Mouse (Mus musculus) ES-Bruce4 (cell line): ENCODE data around the gene Mast4.

Source experiments
- CTCF ChIP-seq: IDR thresholded peaks from one replicate; pipeline ENCODE4 v1.8.1; 2011; ENCODE audit warnings: low read depth, low read length
- POLR2A ChIP-seq: IDR thresholded peaks from one replicate; pipeline ENCODE4 v1.8.1; 2011; ENCODE audit warnings: low read length; ENCODE audit not compliant: insufficient read depth

GRCm38 (mm10) chr13:102933702-102934101 lies 400.6 kb downstream of the Mast4 start:
- no peak for TF ChIP-seq POLR2A
- TF ChIP-seq CTCF = no peak
